Mouse (Mus musculus) megakaryocyte, embryonic 14.5 days (primary cell): ENCODE data around the gene Sox8.

Source experiments
- FLI1 ChIP-seq: IDR thresholded peaks from 2 replicates; pipeline ENCODE4 v1.6.1; 2012; ENCODE audit warnings: low read length, inconsistent platforms, mixed read lengths
- GATA1 ChIP-seq: IDR thresholded peaks from 3 replicates; pipeline ENCODE4 v1.6.1; 2012; ENCODE audit warnings: mixed read lengths, low read length, inconsistent platforms, borderline replicate concordance

- TF ChIP-seq GATA1 (no peak), FLI1 (no peak)
Observed at GRCm38 (mm10) chr17:25593411-25594261, 23.1 kb upstream of the Sox8 start.
